Mouse (Mus musculus): Measurements from ENCODE around the gene Atg4d. TPM values are rescaled to one million over a fixed set of nuclear protein-coding genes. Genes with fewer than 3 reads are reported as not detected.
"Not testable (repeated sequence)": the region's sequence is repeated elsewhere in the genome, so short reads cannot be mapped to it uniquely, and the experiment has no call there.

Atg4d gene
- total RNA-seq, 2 experiments from 2014 or later = 39.8 to 40.2 TPM

- Histone ChIP-seq H3K27ac (no peak overlapping the region), H3K4me3 (no peak overlapping the region)
- DNase-seq (ENCODE audit: low spot score in 2 of 2) = peak; percentile 72 to 86
- TF ChIP-seq CTCF (conservative IDR thresholded peaks at IDR 0.05) = peak; percentile 92
Measured at GRCm38 (mm10) chr9:21313394-21313793, 48.3 kb downstream of the Atg4d start.

DNA sequence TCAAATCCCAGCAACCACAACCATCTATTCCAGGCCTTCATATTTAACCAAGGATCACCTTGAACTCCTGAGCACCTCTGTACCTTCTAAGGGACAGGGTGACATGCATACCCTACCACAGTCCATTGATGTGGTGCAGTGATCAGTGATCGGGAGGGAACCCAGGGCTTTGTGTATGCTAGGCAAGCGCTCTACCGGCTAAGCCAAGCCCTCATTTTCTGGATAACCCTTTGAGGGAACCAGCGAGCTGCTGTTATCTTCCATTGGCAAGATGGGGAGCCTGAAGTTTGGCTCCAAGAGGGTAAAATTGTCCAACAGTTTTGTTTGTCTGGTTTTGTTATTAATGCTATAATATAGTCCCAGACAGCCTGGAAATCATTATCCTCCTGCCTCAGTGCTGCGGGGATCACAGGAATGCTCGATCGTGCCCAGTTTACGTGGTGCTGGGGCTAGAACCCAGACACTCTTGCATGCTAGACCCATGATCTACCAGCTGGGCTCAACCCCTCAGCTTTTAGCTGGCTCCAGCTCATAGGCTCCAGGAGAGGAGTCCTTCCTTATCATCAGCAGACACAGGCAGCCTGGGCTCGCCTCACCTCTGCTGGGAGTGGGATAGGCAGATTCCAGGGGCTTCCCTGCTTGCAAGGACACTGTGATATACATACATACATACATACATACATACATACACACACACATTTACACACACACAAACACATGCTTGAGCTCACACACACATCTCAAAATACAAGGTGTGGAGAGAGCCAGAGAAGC is 49.5 kb downstream of the Atg4d start:
- no peak for TF ChIP-seq CTCF (conservative IDR thresholded peaks at IDR 0.05)
- no peak for DNase-seq (ENCODE audit: low spot score in 2 of 2)
- Histone ChIP-seq H3K4me3 (no peak overlapping the region), H3K27ac (no peak overlapping the region)

DNA sequence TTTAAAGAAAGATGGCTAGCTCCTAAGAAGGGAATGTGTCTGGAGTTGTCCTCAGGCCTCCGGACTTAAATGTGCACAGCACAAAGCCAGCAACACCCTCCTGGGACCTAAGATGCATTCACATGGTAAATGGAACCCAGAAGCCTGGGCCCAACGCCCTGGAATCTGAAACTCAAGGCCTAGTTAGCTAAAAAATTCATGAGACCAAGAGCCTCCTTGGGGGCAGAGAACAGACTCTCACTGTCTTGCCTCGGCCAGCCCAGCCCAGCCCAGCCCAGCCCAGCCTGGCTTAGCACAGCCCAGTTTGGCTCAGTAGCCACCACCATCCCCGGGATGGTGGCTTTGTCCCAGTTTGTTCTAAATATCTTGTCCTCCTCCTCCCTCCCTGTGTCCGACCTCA is 50.3 kb downstream of the Atg4d start:
- no peak overlapping the region for H3K27ac ChIP-seq
- no peak for DNase-seq (ENCODE audit: low spot score in 2 of 2)
- TF ChIP-seq CTCF (conservative IDR thresholded peaks at IDR 0.05) = no peak
- no peak overlapping the region for H3K4me3 ChIP-seq

DNA sequence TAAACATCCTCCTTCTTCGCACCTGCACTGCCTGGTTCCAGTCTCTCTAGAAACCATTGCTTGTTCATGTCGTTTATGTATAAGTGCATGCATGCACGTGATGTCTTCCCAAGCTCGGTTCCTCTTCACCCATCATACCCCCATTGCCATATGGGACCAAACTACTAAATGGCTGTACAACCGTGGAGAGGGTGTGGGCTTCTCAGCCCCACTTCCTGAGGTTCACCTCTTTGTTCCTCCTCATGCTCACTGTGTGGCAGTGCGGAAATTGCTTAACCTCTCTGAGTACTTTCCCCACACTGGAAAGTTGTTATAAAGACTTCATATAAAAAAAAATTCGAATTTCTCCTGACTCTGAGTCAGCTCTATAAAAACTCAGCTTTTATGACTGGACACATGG is 51.6 kb downstream of the Atg4d start:
- Histone ChIP-seq H3K4me3 (no peak overlapping the region), H3K27ac (no peak overlapping the region)
- no peak for DNase-seq (ENCODE audit: low spot score in 2 of 2)
- TF ChIP-seq CTCF (conservative IDR thresholded peaks at IDR 0.05) = no peak

GRCm38 (mm10) chr9:21318792-21319191 is 53.7 kb downstream of the Atg4d start:
- Histone ChIP-seq H3K4me3 (no peak overlapping the region), H3K27ac (no peak overlapping the region)
- TF ChIP-seq CTCF (conservative IDR thresholded peaks at IDR 0.05) = no peak
- no peak for DNase-seq (ENCODE audit: low spot score in 2 of 2)

DNA sequence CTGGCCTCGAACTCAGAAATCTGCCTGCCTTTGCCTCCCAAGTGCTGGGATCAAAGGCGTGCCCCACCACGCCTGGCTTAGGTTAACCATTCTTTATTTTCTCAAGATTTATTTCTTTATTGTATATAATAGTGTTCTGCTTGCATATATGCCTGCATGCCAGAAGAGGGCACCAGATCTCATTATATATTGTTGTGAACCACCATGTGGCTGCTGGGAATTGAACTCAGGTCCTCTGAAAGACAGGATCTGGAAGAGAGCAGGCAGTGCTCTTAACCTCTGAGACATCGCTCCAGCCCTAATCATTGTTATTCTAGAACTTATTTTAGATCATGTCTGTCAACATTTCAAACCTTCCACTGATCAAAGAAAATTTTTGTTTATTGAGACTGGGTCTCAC is 54.4 kb downstream of the Atg4d start:
- H3K27ac ChIP-seq = no peak overlapping the region
- no peak overlapping the region for H3K4me3 ChIP-seq
- DNase-seq (ENCODE audit: low spot score in 2 of 2) = no peak
- TF ChIP-seq CTCF (conservative IDR thresholded peaks at IDR 0.05) = peak; percentile 50

- no peak for DNase-seq (ENCODE audit: low spot score in 2 of 2)
- peak overlapping the region; percentile 90; the same call in 1 of the 2 replicates for H3K27ac ChIP-seq
- H3K4me3 ChIP-seq = peak overlapping the region; percentile 98
- peak; percentile 33; the same call in 1 of the 2 replicates for TF ChIP-seq CTCF (conservative IDR thresholded peaks at IDR 0.05)
Measured at GRCm38 (mm10) chr9:21320280-21320618, 55.2 kb downstream of the Atg4d start.

- DNase-seq (ENCODE audit: low spot score in 2 of 2) = peak; percentile 75 to 84
- peak within 1 kb of the TSS; percentile 98 for H3K4me3 ChIP-seq
- no peak; the same call in 1 of the 2 replicates for TF ChIP-seq CTCF (conservative IDR thresholded peaks at IDR 0.05)
- peak within 1 kb of the TSS; percentile 90 for H3K27ac ChIP-seq
Measured at GRCm38 (mm10) chr9:21320619-21321512, 55.8 kb downstream of the Atg4d start, which contains the start of gene Slc44a2. TSS of gene Slc44a2 (plus strand) at chr9:21320698.

DNA sequence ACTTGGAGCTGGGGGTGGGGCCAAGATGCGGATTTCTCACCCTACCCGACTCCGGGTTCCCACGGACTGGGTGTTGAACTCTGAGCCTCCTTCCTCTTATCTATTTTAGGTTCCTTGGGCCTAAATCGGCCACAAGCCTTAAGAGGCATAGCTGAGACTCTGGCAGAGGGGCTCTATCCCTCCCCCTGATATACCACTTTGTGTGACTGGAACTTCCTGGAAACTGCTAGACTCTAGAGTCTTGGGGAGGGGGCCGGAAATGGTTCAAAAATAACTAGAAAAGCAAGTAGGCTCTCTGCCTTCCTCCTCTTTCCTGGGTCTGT is 56.4 kb downstream of the Atg4d start:
- TF ChIP-seq CTCF (conservative IDR thresholded peaks at IDR 0.05) = no peak
- Histone ChIP-seq H3K27ac (peak overlapping the region; percentile 90), H3K4me3 (peak overlapping the region; percentile 98)
- peak in 1 of 2 experiments; percentile 16 for DNase-seq (ENCODE audit: low spot score in 2 of 2)

DNA sequence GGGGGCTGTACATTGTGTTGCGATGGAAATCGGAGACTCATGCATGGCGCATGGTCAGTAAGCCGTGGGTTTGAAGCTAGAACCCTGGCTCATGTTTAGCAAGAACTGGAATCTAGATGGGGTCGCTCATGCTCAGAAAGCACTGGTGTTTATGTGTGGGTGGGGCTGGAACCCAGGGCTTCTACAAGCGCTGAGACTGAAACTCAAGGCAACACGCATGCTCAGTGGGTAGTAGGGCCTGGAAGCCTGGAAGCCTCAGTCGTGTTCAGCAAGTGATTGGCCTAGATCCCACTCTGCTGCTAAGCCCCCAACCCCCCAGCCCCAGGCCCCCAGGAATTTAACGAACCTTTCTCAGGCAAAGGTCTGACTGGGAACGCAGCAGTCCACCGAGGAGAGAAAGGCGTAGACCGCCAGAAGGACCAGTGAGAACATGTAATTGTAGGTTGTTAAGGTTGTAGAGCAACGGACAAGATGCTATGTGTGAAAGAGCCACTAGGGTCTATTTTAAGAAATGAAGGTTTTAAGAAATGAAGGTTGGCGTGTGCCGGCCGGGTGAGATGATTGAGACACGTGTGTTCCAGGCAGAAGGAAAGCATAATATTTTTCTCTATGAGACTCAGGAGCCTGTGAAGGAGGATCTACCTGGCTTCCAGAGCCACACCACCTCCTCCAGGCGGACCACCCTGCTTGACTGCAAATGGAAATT is 57.3 kb downstream of the Atg4d start:
- H3K4me3 ChIP-seq = peak overlapping the region; percentile 98
- DNase-seq (ENCODE audit: low spot score in 2 of 2) = peak in 1 of 2 experiments; percentile 14
- H3K27ac ChIP-seq = peak overlapping the region; percentile 90
- TF ChIP-seq CTCF (conservative IDR thresholded peaks at IDR 0.05) = peak; percentile 33; the same call in 1 of the 2 replicates

GRCm38 (mm10) chr9:21322917-21323297 is 57.8 kb downstream of the Atg4d start:
- not testable (repeated sequence) for DNase-seq (ENCODE audit: low spot score in 2 of 2)
- Histone ChIP-seq H3K4me3 (peak overlapping the region; percentile 98), H3K27ac (peak overlapping the region; percentile 90)

GRCm38 (mm10) chr9:21324269-21324668 is 59.2 kb downstream of the Atg4d start:
- no peak for TF ChIP-seq CTCF (conservative IDR thresholded peaks at IDR 0.05)
- H3K4me3 ChIP-seq = no peak overlapping the region
- no peak for DNase-seq (ENCODE audit: low spot score in 2 of 2)
- no peak overlapping the region for H3K27ac ChIP-seq

Other genes with a start within 250 kb of the Atg4d start
- 1 to 10 TPM; 2.6 to 2.8 TPM for gene Icam1, start 249.3 kb upstream of the Atg4d start, total RNA-seq (2021)
- gene Icam4, start 235.9 kb upstream of the Atg4d start, total RNA-seq (2021) = under 1 TPM; 0.83 to 0.84 TPM
- 100 to 1,000 TPM; 363 to 382 TPM for gene Icam5, start 233.2 kb upstream of the Atg4d start, total RNA-seq (2021)
- under 1 TPM in 1 of 2 experiments, not detected in 1; 0.71 TPM for gene Zglp1, start 198.2 kb upstream of the Atg4d start, total RNA-seq (2021)
- gene Gm49373, start 192.2 kb upstream of the Atg4d start, total RNA-seq (2021) = 1 to 10 TPM in 1 of 2 experiments, under 1 TPM in 1; 0.74 to 2.7 TPM
- gene Fdx1l, start 191.7 kb upstream of the Atg4d start, total RNA-seq (2021) = 10 to 100 TPM; 61.1 to 62.0 TPM
- gene Gm38431, start 173.3 kb upstream of the Atg4d start, total RNA-seq (2021) = 1 to 10 TPM; 2.9 to 3.8 TPM
- gene Raver1, start 173.3 kb upstream of the Atg4d start, total RNA-seq (2021) = 10 to 100 TPM; 34.5 to 36.5 TPM
- 10 to 100 TPM; 16.8 to 21.5 TPM for gene Tyk2, start 134.1 kb upstream of the Atg4d start, total RNA-seq (2021)
- 100 to 1,000 TPM; 144 to 150 TPM for gene Cdc37, start 115.3 kb upstream of the Atg4d start, total RNA-seq (2021)
- 10 to 100 TPM; 86.6 to 89.3 TPM for gene Pde4a, start 99.6 kb upstream of the Atg4d start, total RNA-seq (2021)
- gene Keap1, start 25.9 kb upstream of the Atg4d start, total RNA-seq (2021) = 10 to 100 TPM; 56.7 to 60.6 TPM
- 10 to 100 TPM; 10.6 to 10.9 TPM for gene S1pr5, start 16.9 kb upstream of the Atg4d start, total RNA-seq (2021)
- gene Kri1, start 22.7 kb downstream of the Atg4d start, total RNA-seq (2021) = 10 to 100 TPM; 45.1 to 46.6 TPM
- 10 to 100 TPM; 53.7 to 54.4 TPM for gene Cdkn2d, start 26.1 kb downstream of the Atg4d start, total RNA-seq (2021)
- gene Ap1m2, start 47.0 kb downstream of the Atg4d start, total RNA-seq (2021) = under 1 TPM; 0.41 to 0.76 TPM
- gene Slc44a2, start 55.4 kb downstream of the Atg4d start, total RNA-seq (2021) = 10 to 100 TPM; 50.7 to 52.6 TPM
- 100 to 1,000 TPM; 106 to 108 TPM for gene Ilf3, start 102.6 kb downstream of the Atg4d start, total RNA-seq (2021)
- gene Qtrt1, start 146.5 kb downstream of the Atg4d start, total RNA-seq (2021) = 10 to 100 TPM; 31.2 to 46.2 TPM
- 10 to 100 TPM; 58.0 to 69.6 TPM for gene Dnm2, start 159.6 kb downstream of the Atg4d start, total RNA-seq (2021)
- 10 to 100 TPM; 13.5 to 15.5 TPM for gene Tmed1, start 245.0 kb downstream of the Atg4d start, total RNA-seq (2021)

Data from layer of hippocampus, adult 2 months (tissue).